Mouse (Mus musculus) retina, adult 2 months (tissue): ENCODE measurements around the gene Ap5z1.

Source experiments
- DNase-seq: peaks from one replicate; pipeline ENCODE4 v3.0.0-alpha.2; 2012; ENCODE audit warnings: low read depth, low spot score

Ap5z1 gene

GRCm38 (mm10) chr5:142439911-142440432 is 23.8 kb upstream of the Ap5z1 start:
- no peak for DNase-seq

GRCm38 (mm10) chr5:142440451-142441147 is 23.1 kb upstream of the Ap5z1 start:
- no peak for DNase-seq

- DNase-seq: no peak
Observed at GRCm38 (mm10) chr5:142441332-142442044, 22.3 kb upstream of the Ap5z1 start.

- DNase-seq: no peak
Observed at GRCm38 (mm10) chr5:142442045-142442440, 21.7 kb upstream of the Ap5z1 start.

- DNase-seq: no peak
Observed at GRCm38 (mm10) chr5:142443514-142443913, 20.2 kb upstream of the Ap5z1 start.

GRCm38 (mm10) chr5:142443994-142444393 is 19.8 kb upstream of the Ap5z1 start:
- DNase-seq: no peak

- DNase-seq: no peak
Observed at GRCm38 (mm10) chr5:142444791-142445531, 18.8 kb upstream of the Ap5z1 start.

GRCm38 (mm10) chr5:142445709-142446108 is 18.0 kb upstream of the Ap5z1 start:
- DNase-seq: no peak

- DNase-seq: peak; percentile 82
Observed at GRCm38 (mm10) chr5:142448076-142448475, 15.7 kb upstream of the Ap5z1 start.

- DNase-seq: no peak
Observed at GRCm38 (mm10) chr5:142448623-142449022, 15.1 kb upstream of the Ap5z1 start.

- no peak for DNase-seq
Observed at GRCm38 (mm10) chr5:142450846-142451245, 12.9 kb upstream of the Ap5z1 start.

- DNase-seq: no peak
Observed at GRCm38 (mm10) chr5:142451759-142452158, 12.0 kb upstream of the Ap5z1 start.

GRCm38 (mm10) chr5:142453742-142454141 is 10.0 kb upstream of the Ap5z1 start:
- no peak for DNase-seq

- no peak for DNase-seq
Observed at GRCm38 (mm10) chr5:142456318-142456717, 7.4 kb upstream of the Ap5z1 start.

GRCm38 (mm10) chr5:142457345-142457744 is 6.4 kb upstream of the Ap5z1 start:
- DNase-seq: no peak

- DNase-seq: no peak
Observed at GRCm38 (mm10) chr5:142458791-142459557, 4.8 kb upstream of the Ap5z1 start.

- DNase-seq: no peak
Observed at GRCm38 (mm10) chr5:142459834-142460233, 3.9 kb upstream of the Ap5z1 start.

GRCm38 (mm10) chr5:142461942-142462640 is 1.7 kb upstream of the Ap5z1 start:
- no peak for DNase-seq

- no peak for DNase-seq
Observed at GRCm38 (mm10) chr5:142462641-142462948, 1.1 kb upstream of the Ap5z1 start.

- DNase-seq: no peak
Observed at GRCm38 (mm10) chr5:142463011-142463410, 733 bp upstream of the Ap5z1 start.

- DNase-seq: no peak
Observed at GRCm38 (mm10) chr5:142468375-142468774, 4.6 kb downstream of the Ap5z1 start.
